Mouse (Mus musculus): ENCODE results near the gene Usp21. TPM values are rescaled to one million over a fixed set of nuclear protein-coding genes. Genes with fewer than 3 reads are reported as not detected.

Gene Usp21
- polyA plus RNA-seq, 1 experiment from 2014 or later = 59.4 TPM

GRCm38 (mm10) chr1:171286517-171286916, 1.3 kb downstream of the Usp21 start:
- DNase-seq (ENCODE audit: low spot score) = no peak
- no peak for ATAC-seq (replicated peaks; ENCODE audit: low FRiP score, low read depth)
- Histone ChIP-seq H3K36me3 (ENCODE audit: insufficient read depth, low read length) (peaks cover 9% of the 10 kb centered on the region), H3K9me3 (replicated peaks; ENCODE audit: low read length) (no peaks in the 10 kb centered on the region), H3K4me1 (replicated peaks; ENCODE audit: insufficient read depth, low read length) (peaks cover 5% of the 10 kb centered on the region; the same call in 1 of the 2 replicates), H3K4me3 (replicated peaks; ENCODE audit: low read depth, low read length) (no peak overlapping the region), H3K27me3 (ENCODE audit: insufficient read depth, low read length) (no peaks in the 10 kb centered on the region), H3K27ac (no peak overlapping the region), H3K9ac (ENCODE audit: low read depth, low read length) (no peak overlapping the region), H3K4me2 (ENCODE audit: low read length) (peak overlapping the region; percentile 82; the same call in 1 of the 2 replicates)
- no peak for TF ChIP-seq CTCF (IDR thresholded peaks at IDR 0.05; ENCODE audit: low read depth)
- 88% methylated on average over 19 of the region's 19 CpGs for WGBS

DNA sequence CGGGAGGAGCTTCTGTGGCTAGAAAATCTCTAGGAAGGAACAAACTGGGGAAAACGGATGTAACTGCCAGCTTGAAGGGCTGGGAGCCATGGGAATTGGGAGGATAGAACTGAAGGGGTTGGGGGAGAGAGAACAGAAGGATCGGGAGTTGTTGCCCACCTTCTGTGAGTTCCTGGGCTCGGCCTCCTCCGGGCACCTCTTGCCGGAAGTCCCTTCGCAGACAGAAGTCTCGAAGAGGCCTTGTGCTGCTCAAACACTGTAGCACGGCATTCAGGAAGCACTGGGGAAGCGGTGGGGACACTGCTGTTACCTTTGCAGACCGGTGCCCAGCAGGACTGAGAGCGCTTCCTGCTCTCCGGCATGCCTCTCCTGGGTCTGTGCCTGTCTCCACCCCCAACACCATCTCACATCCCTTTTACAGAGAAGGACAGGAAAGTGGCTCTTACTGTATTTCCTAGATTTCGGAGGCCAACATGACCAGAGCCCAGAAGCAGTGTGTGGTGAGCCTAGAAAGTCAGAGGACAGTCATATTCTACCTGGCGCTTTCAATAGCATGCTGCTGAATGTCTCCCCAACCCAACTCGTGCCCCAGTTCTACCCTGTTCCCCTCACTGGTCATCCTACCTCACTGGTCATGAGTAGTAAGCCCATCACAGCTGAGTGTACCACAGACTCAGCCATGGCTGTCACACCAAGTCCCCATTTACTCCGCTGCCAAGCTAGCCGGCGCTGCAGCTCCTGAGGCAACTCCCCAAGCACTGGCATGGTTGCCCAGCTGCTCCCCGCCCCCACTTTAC, 2.5 kb downstream of the Usp21 start:
- peaks cover 9% of the 10 kb centered on the region for H3K36me3 ChIP-seq (ENCODE audit: insufficient read depth, low read length)

DNA sequence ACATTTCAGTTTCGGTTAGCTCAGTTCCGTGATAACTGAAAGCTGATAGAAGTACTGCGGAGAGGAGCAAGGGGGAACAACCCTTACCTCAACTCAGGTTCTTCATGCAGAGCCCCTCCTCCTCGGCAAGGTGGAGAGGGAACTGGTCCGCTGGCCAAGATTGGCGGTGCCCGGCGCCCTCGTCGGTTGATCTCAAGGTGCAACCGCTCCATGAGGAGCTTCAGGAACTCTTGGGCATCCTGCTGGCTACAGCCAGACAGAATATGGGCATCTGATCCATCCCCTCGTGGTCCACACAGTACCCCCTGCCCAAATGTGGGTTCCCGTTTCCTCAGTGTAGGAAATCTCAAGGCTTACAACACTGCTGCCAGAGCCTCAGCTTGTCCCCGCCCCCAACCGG, 3.3 kb downstream of the Usp21 start:
- H3K9ac ChIP-seq (ENCODE audit: low read depth, low read length) = 0 out of 2 replicates have a peak overlapping the region, but pooled peaks have one; percentile 31
- no peak overlapping the region for H3K4me2 ChIP-seq (ENCODE audit: low read length)
- peaks cover 9% of the 10 kb centered on the region for H3K36me3 ChIP-seq (ENCODE audit: insufficient read depth, low read length)
- no peak overlapping the region for H3K4me3 ChIP-seq (replicated peaks; ENCODE audit: low read depth, low read length)
- no peaks in the 10 kb centered on the region for H3K27me3 ChIP-seq (ENCODE audit: insufficient read depth, low read length)
- DNase-seq (ENCODE audit: low spot score) = no peak
- TF ChIP-seq CTCF (IDR thresholded peaks at IDR 0.05; ENCODE audit: low read depth) = no peak
- peaks cover 11% of the 10 kb centered on the region; the same call in 1 of the 2 replicates for H3K4me1 ChIP-seq (replicated peaks; ENCODE audit: insufficient read depth, low read length)
- WGBS = 86% methylated on average over 15 of the region's 15 CpGs
- H3K9me3 ChIP-seq (replicated peaks; ENCODE audit: low read length) = no peaks in the 10 kb centered on the region
- H3K27ac ChIP-seq = no peak overlapping the region
- ATAC-seq (replicated peaks; ENCODE audit: low FRiP score, low read depth) = no peak

More for the DNA sequence above, 2.5 kb downstream of the Usp21 start:
- WGBS = 84% methylated on average over 20 of the region's 20 CpGs
- Histone ChIP-seq H3K4me2 (ENCODE audit: low read length) (no peak overlapping the region), H3K4me1 (replicated peaks; ENCODE audit: insufficient read depth, low read length) (peaks cover 5% of the 10 kb centered on the region; the same call in 1 of the 2 replicates), H3K27me3 (ENCODE audit: insufficient read depth, low read length) (no peaks in the 10 kb centered on the region), H3K9ac (ENCODE audit: low read depth, low read length) (0 out of 2 replicates have a peak overlapping the region, but pooled peaks have one; percentile 31), H3K27ac (no peak overlapping the region), H3K4me3 (replicated peaks; ENCODE audit: low read depth, low read length) (no peak overlapping the region), H3K9me3 (replicated peaks; ENCODE audit: low read length) (no peaks in the 10 kb centered on the region)
- ATAC-seq (replicated peaks; ENCODE audit: low FRiP score, low read depth) (no peak), DNase-seq (ENCODE audit: low spot score) (no peak)
- no peak for TF ChIP-seq CTCF (IDR thresholded peaks at IDR 0.05; ENCODE audit: low read depth)

DNA sequence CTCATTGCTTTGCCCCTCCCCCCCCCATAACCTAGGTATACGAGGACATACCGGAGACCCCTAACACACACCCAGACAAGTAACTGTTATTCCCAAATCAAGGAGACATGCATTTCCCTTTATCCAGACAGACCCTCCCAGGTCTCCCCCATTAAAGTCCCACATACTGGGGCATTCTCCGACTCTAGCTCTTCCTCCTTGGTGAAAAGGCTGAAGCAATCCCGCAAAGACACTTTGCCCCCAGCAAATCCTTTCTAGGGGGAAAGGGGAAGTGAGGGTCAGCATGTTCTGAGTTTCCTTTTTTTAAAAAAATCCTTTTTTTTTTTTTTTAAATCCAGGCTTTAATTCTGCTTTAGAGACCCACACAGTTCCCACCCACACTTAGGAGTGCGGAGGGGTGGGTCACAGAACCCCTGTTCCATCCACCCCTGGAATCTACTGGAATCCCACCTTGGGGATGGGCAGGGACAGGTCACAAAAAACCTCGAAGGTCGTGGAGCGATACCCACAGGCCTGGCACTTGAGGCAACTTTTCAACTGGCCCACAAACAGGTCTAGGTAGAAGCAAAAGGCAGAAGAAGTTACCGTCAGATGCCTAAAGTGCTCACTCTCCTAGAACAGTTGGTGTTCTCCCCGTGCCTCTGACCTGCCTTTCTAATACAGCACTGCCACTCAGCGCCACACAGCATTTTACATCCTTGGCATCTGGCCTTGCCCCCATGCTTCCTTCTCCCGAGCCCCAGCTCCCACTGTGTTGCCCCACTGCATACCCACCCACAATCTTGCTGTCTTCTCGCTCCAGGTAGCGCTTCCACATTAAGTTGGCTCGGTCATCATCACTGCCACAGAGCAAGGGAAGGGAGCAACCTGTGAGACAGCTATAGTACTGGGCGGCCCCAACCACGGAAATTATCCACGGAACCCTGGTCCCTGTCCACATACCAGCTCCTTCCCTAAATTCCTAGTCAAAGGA, 4.3 kb downstream of the Usp21 start:
- DNase-seq (ENCODE audit: low spot score) (no peak), ATAC-seq (replicated peaks; ENCODE audit: low FRiP score, low read depth) (no peak)
- Histone ChIP-seq H3K27ac (no peak overlapping the region), H3K36me3 (ENCODE audit: insufficient read depth, low read length) (peaks cover 7% of the 10 kb centered on the region; the same call in 1 of the 2 replicates), H3K27me3 (ENCODE audit: insufficient read depth, low read length) (no peaks in the 10 kb centered on the region), H3K4me2 (ENCODE audit: low read length) (no peak overlapping the region), H3K4me3 (replicated peaks; ENCODE audit: low read depth, low read length) (no peak overlapping the region), H3K9me3 (replicated peaks; ENCODE audit: low read length) (no peaks in the 10 kb centered on the region), H3K9ac (ENCODE audit: low read depth, low read length) (no peak overlapping the region), H3K4me1 (replicated peaks; ENCODE audit: insufficient read depth, low read length) (peaks cover 11% of the 10 kb centered on the region; the same call in 1 of the 2 replicates)
- no peak for TF ChIP-seq CTCF (IDR thresholded peaks at IDR 0.05; ENCODE audit: low read depth)
- 93% methylated on average over 18 of the region's 18 CpGs for WGBS

GRCm38 (mm10) chr1:171282086-171282805, 5.5 kb downstream of the Usp21 start:
- peaks cover 11% of the 10 kb centered on the region; the same call in 1 of the 2 replicates for H3K4me1 ChIP-seq (replicated peaks; ENCODE audit: insufficient read depth, low read length)
- H3K4me3 ChIP-seq (replicated peaks; ENCODE audit: low read depth, low read length) = no peak overlapping the region
- no peaks in the 10 kb centered on the region for H3K27me3 ChIP-seq (ENCODE audit: insufficient read depth, low read length)
- 81% methylated on average over 18 of the region's 18 CpGs for WGBS
- peak overlapping the region; percentile 65; the same call in 1 of the 2 replicates for H3K4me2 ChIP-seq (ENCODE audit: low read length)
- H3K9ac ChIP-seq (ENCODE audit: low read depth, low read length) = no peak overlapping the region; the same call in 1 of the 2 replicates
- H3K9me3 ChIP-seq (replicated peaks; ENCODE audit: low read length) = no peaks in the 10 kb centered on the region
- ATAC-seq (replicated peaks; ENCODE audit: low FRiP score, low read depth) (no peak), DNase-seq (ENCODE audit: low spot score) (no peak)
- H3K36me3 ChIP-seq (ENCODE audit: insufficient read depth, low read length) = peaks cover 16% of the 10 kb centered on the region; the same call in 1 of the 2 replicates
- no peak for TF ChIP-seq CTCF (IDR thresholded peaks at IDR 0.05; ENCODE audit: low read depth)
- H3K27ac ChIP-seq = no peak overlapping the region
